Mouse (Mus musculus): ENCODE data around the gene Galnt6. TPM values are rescaled to one million over a fixed set of nuclear protein-coding genes. Genes with fewer than 3 reads are reported as not detected.

Gene Galnt6
- polyA plus RNA-seq, 1 experiment, result 0.22 TPM

DNA sequence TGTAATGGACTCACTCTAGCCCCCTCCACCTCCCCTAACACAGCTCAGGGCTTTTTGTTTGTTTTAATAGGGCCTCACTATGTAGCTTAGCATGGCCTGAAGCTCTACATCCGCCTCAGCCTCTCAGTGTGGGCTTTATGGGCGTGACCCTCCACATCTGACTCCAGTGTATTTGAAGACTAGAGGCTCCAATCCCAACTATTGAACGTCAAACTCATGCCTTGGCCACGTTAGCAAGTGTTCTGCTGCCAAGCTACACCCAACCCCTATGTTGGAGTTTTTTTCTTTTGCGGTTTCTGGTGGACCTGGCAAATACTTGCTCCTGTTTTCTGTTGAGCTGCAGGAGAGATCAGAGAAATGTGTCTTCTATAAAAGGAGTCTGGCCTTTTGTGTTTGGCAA is 23.9 kb upstream of the Galnt6 start:
- DNase-seq (ENCODE audit: low read depth), result no peak
- TF ChIP-seq POLR2A (IDR thresholded peaks at IDR 0.05; ENCODE audit: borderline replicate concordance, extremely low read depth, insufficient read depth, insufficient read length, poor library complexity, severe bottlenecking), result no peak
- no peak for TF ChIP-seq CTCF (IDR thresholded peaks at IDR 0.05; ENCODE audit: borderline replicate concordance, extremely low read depth, insufficient read depth, insufficient read length)

DNA sequence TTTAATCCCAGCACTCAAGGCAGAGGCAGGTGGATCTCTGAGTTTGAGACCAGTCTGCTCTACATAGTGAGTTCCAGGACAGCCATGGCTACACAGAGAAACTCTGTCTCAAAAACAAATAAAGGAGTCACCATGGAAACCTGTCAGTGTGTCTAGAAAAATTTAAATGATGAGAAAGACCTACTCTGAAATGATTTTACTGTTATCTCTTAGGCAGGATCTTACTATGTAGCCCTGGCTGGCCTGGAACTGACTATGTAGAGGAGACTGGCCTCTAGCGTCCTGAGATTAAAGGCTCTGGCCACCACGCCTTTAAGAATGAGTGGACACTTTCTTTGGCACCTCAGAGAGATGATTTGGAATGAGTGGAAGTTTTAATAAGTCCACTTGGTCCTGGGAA is 23.3 kb upstream of the Galnt6 start:
- no peak for DNase-seq (ENCODE audit: low read depth)
- TF ChIP-seq POLR2A (IDR thresholded peaks at IDR 0.05; ENCODE audit: borderline replicate concordance, extremely low read depth, insufficient read depth, insufficient read length, poor library complexity, severe bottlenecking) (no peak), CTCF (IDR thresholded peaks at IDR 0.05; ENCODE audit: borderline replicate concordance, extremely low read depth, insufficient read depth, insufficient read length) (no peak)

GRCm38 (mm10) chr15:100749751-100750538 is 20.8 kb upstream of the Galnt6 start:
- DNase-seq (ENCODE audit: low read depth), result no peak

GRCm38 (mm10) chr15:100748584-100748983 is 19.4 kb upstream of the Galnt6 start:
- TF ChIP-seq POLR2A (IDR thresholded peaks at IDR 0.05; ENCODE audit: borderline replicate concordance, extremely low read depth, insufficient read depth, insufficient read length, poor library complexity, severe bottlenecking) (no peak), CTCF (IDR thresholded peaks at IDR 0.05; ENCODE audit: borderline replicate concordance, extremely low read depth, insufficient read depth, insufficient read length) (no peak)
- DNase-seq (ENCODE audit: low read depth), result no peak

More at GRCm38 (mm10) chr15:100749751-100750538, 20.8 kb upstream of the Galnt6 start:
- TF ChIP-seq CTCF (IDR thresholded peaks at IDR 0.05; ENCODE audit: borderline replicate concordance, extremely low read depth, insufficient read depth, insufficient read length), result no peak
- TF ChIP-seq POLR2A (IDR thresholded peaks at IDR 0.05; ENCODE audit: borderline replicate concordance, extremely low read depth, insufficient read depth, insufficient read length, poor library complexity, severe bottlenecking), result no peak

- DNase-seq (ENCODE audit: low read depth), result peak; percentile 64
- TF ChIP-seq CTCF (IDR thresholded peaks at IDR 0.05; ENCODE audit: borderline replicate concordance, extremely low read depth, insufficient read depth, insufficient read length), result no peak
- no peak for TF ChIP-seq POLR2A (IDR thresholded peaks at IDR 0.05; ENCODE audit: borderline replicate concordance, extremely low read depth, insufficient read depth, insufficient read length, poor library complexity, severe bottlenecking)
Measured at GRCm38 (mm10) chr15:100747121-100747963, 18.2 kb upstream of the Galnt6 start.

- no peak for DNase-seq (ENCODE audit: low read depth)
- TF ChIP-seq POLR2A (IDR thresholded peaks at IDR 0.05; ENCODE audit: borderline replicate concordance, extremely low read depth, insufficient read depth, insufficient read length, poor library complexity, severe bottlenecking), result no peak
- TF ChIP-seq CTCF (IDR thresholded peaks at IDR 0.05; ENCODE audit: borderline replicate concordance, extremely low read depth, insufficient read depth, insufficient read length), result no peak
Measured at GRCm38 (mm10) chr15:100746478-100747120, 17.4 kb upstream of the Galnt6 start.

- DNase-seq (ENCODE audit: low read depth), result no peak
- TF ChIP-seq POLR2A (IDR thresholded peaks at IDR 0.05; ENCODE audit: borderline replicate concordance, extremely low read depth, insufficient read depth, insufficient read length, poor library complexity, severe bottlenecking), result no peak
- no peak for TF ChIP-seq CTCF (IDR thresholded peaks at IDR 0.05; ENCODE audit: borderline replicate concordance, extremely low read depth, insufficient read depth, insufficient read length)
Measured at GRCm38 (mm10) chr15:100743238-100743637, 14.1 kb upstream of the Galnt6 start.

DNA sequence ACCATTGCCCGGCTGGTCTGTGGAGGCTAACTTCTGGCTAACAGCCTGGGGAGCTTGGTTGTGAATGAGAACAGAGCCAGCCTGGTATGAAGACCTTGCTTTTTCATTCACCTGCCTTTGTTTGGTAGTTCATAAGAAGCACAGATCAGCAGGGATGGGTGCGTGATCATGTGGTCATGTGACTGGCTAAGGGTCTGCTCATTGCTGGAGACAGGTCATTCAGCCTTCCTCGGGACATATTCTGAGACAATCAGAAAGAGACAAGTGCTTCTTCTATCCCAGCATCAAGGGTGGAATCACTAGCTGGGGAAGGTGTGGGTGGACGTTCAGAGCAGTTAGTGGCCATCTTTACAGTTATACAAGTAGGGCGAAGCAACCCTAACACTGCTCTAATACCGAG is 10.3 kb upstream of the Galnt6 start:
- TF ChIP-seq POLR2A (IDR thresholded peaks at IDR 0.05; ENCODE audit: borderline replicate concordance, extremely low read depth, insufficient read depth, insufficient read length, poor library complexity, severe bottlenecking), result no peak
- no peak for TF ChIP-seq CTCF (IDR thresholded peaks at IDR 0.05; ENCODE audit: borderline replicate concordance, extremely low read depth, insufficient read depth, insufficient read length)
- no peak for DNase-seq (ENCODE audit: low read depth)

GRCm38 (mm10) chr15:100738351-100738781 is 9.2 kb upstream of the Galnt6 start:
- TF ChIP-seq POLR2A (IDR thresholded peaks at IDR 0.05; ENCODE audit: borderline replicate concordance, extremely low read depth, insufficient read depth, insufficient read length, poor library complexity, severe bottlenecking) (no peak), CTCF (IDR thresholded peaks at IDR 0.05; ENCODE audit: borderline replicate concordance, extremely low read depth, insufficient read depth, insufficient read length) (no peak)
- DNase-seq (ENCODE audit: low read depth), result no peak

DNA sequence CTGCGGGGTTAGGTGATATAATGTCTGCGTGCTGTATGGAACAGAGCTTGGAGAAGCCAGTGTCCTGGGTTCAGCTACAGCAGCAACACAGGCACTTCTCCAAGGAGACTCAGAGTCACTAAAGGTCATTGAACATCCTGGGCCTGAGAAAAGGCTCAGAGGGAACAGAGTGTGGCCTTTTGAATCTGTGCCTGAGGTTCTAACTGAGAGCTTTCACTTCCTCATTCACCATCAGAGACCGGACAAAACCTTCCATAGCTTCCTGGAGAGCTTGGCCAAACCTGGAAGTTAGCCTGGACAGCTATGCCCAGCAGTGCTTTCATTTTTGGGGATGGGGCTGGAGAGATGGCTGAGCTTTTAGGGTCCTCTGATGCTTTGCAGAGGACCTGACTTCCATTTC is 8.5 kb upstream of the Galnt6 start:
- no peak for DNase-seq (ENCODE audit: low read depth)
- TF ChIP-seq CTCF (IDR thresholded peaks at IDR 0.05; ENCODE audit: borderline replicate concordance, extremely low read depth, insufficient read depth, insufficient read length), result no peak
- no peak for TF ChIP-seq POLR2A (IDR thresholded peaks at IDR 0.05; ENCODE audit: borderline replicate concordance, extremely low read depth, insufficient read depth, insufficient read length, poor library complexity, severe bottlenecking)

- no peak for TF ChIP-seq CTCF (IDR thresholded peaks at IDR 0.05; ENCODE audit: borderline replicate concordance, extremely low read depth, insufficient read depth, insufficient read length)
- TF ChIP-seq POLR2A (IDR thresholded peaks at IDR 0.05; ENCODE audit: borderline replicate concordance, extremely low read depth, insufficient read depth, insufficient read length, poor library complexity, severe bottlenecking), result no peak
- no peak for DNase-seq (ENCODE audit: low read depth)
Measured at GRCm38 (mm10) chr15:100735953-100736300, 6.8 kb upstream of the Galnt6 start.
